Mouse (Mus musculus) hindbrain, embryonic 14.5 days (tissue): ENCODE measurements at regions not wholly inside any gene's neighbourhood (a gene's known extent, or its start where the extent isn't known, plus 50 kb on each side); places are given as distances from the start of the nearest gene placed in this dataset.
A peak's percentile ranks its signal among the peaks of the same experiment; 100 is the strongest.

Source experiments
- ATAC-seq: fragments of 200-750 bp; cut with Nextera tagmentation; 2 replicates; pipeline ENCODE4 v1.8.0; 2017; ENCODE audit warnings: moderate number of reproducible peaks, mild to moderate bottlenecking, moderate TSS enrichment, moderate library complexity; ENCODE audit not compliant: low FRiP score
- DNase-seq: peaks from one replicate; pipeline ENCODE4 v3.0.0-alpha.2; 2015; ENCODE audit warnings: low spot score
- H3K27ac ChIP-seq: fragments of 300-500 bp; sonication (generic); 2 replicates; pipeline ENCODE4 v1.5.1; 2014; ENCODE audit warnings: mild to moderate bottlenecking, moderate library complexity
- H3K27me3 ChIP-seq: fragments of 300-500 bp; sonication (generic); 2 replicates; pipeline ENCODE4 v1.6.1; 2014; ENCODE audit warnings: mild to moderate bottlenecking, low read length, mixed read lengths; ENCODE audit not compliant: control insufficient read depth, insufficient read depth
- H3K36me3 ChIP-seq: fragments of 300-500 bp; sonication (generic); replicated peaks from 2 replicates; pipeline ENCODE4 v1.6.1; 2014; ENCODE audit not compliant: control insufficient read depth, insufficient read depth
- H3K4me1 ChIP-seq: fragments of 300-500 bp; sonication (generic); replicated peaks from 2 replicates; pipeline ENCODE4 v1.6.1; 2014; ENCODE audit warnings: antibody characterized with exemption, low read length, mixed read lengths; ENCODE audit not compliant: control insufficient read depth, insufficient read depth
- H3K4me2 ChIP-seq: fragments of 300-500 bp; sonication (generic); replicated peaks from 2 replicates; pipeline ENCODE4 v1.6.1; 2014; ENCODE audit warnings: mild to moderate bottlenecking, moderate library complexity
- H3K4me3 ChIP-seq: fragments of 300-500 bp; sonication (generic); replicated peaks from 2 replicates; pipeline ENCODE4 v1.5.1; 2014; ENCODE audit warnings: mild to moderate bottlenecking, low read length
- H3K9ac ChIP-seq: fragments of 300-500 bp; sonication (generic); 2 replicates; pipeline ENCODE4 v1.6.1; 2014
- H3K9me3 ChIP-seq: fragments of 300-500 bp; sonication (generic); 2 replicates; pipeline ENCODE4 v1.6.1; 2016; ENCODE audit warnings: low read length; ENCODE audit not compliant: control insufficient read depth
- WGBS: fragments of 180-500 bp; shearing (Covaris S2); extraction: QIAGEN DNeasy Blood & Tissue Kit; methylation state at CpG from one replicate; pipeline ENCODE4 v1.1.7; 2014; 5-methylcytosine and 5-hydroxymethylcytosine counted together

DNA sequence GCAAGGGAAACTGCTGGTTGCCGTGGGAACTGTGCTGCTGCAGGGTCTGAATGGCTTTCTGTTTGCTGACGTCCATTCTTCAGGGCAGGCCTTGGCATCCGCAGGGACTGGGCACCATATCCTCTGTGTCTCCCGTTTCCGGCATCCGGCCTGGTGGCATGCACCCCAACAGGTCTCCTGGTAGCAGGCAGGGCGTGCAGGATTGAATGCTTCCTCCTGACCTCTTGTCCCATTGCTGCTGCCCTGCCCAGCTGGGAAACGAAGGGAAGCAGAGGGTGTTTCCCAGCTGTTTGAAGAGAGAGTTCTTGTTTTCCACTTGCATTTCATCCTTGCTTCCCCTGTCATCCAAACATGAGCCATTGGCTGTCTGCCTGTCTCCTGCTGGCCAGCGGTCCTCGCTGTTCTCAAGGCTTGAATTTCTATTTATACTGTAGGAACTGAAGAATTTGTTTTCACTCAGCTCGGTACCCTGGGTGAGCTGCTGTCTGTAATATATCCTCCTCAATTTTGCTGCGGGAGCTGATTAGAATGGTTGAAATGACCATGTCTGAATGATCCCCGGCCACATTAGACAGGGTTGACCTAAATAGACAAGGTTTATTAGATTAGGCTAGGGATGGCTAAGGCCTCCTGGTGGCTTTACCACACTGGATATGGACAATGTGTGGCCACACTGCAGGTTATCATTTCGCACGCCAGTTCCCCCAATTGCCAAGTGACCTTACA is 98.0 kb upstream of the Zfp648 start:
- Histone ChIP-seq H3K27ac (peak overlapping the region; percentile 63), H3K27me3 (no peaks in the 10 kb centered on the region), H3K4me3 (no peak overlapping the region), H3K36me3 (no peaks in the 10 kb centered on the region), H3K4me1 (peaks cover 19% of the 10 kb centered on the region), H3K4me2 (0 out of 2 replicates have a peak overlapping the region, but pooled peaks have one; percentile 19), H3K9ac (no peak overlapping the region), H3K9me3 (no peaks in the 10 kb centered on the region)
- DNase-seq (peak; percentile 67), ATAC-seq (peak; percentile 91)
- WGBS = 25% methylated on average over 15 of the region's 15 CpGs

- ATAC-seq = no peak
- Histone ChIP-seq H3K36me3 (no peaks in the 10 kb centered on the region), H3K4me2 (no peak overlapping the region), H3K4me3 (no peak overlapping the region), H3K27ac (peak overlapping the region; percentile 63), H3K9ac (no peak overlapping the region), H3K4me1 (peaks cover 19% of the 10 kb centered on the region), H3K27me3 (no peaks in the 10 kb centered on the region), H3K9me3 (no peaks in the 10 kb centered on the region)
- DNase-seq = no peak
- WGBS = 33% methylated on average over 5 of the region's 5 CpGs
These were observed 97.4 kb upstream of the Zfp648 start for GRCm38 (mm10) chr1:154103597-154103923.

DNA sequence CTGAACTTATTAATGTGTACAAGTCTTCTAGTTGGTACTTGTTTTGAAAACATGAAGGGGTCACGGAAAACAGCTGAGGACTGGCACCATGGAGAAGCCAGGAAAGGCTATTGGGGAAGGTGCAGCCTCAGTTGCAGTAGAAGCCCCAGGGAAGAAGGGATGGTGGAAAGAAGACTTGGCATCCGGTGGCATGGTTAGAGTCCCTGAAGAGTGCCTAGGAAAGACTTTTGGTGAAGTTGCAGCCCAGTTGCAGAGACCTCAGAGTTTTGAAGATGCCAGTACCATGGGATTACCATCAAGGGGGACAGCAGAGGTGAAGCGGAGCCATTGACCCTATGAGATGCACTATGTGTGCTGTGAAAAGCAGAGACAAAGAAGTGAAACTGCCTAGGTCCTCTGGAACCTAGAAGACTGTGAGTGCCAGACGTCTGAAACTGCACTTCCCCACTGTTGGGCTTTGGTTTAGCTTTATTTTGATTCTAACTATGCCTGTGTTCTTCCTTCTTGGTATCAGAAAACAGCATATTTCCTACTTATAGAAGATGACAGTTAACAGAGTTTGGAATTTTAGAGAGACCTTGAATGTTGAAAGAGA is 96.9 kb upstream of the Zfp648 start:
- DNase-seq (no peak), ATAC-seq (no peak)
- no peaks in the 10 kb centered on the region for H3K27me3 ChIP-seq
- no peak overlapping the region for H3K9ac ChIP-seq
- H3K4me3 ChIP-seq = no peak overlapping the region
- H3K4me1 ChIP-seq = peaks cover 19% of the 10 kb centered on the region
- 79% methylated on average over 4 of the region's 4 CpGs for WGBS
- no peak overlapping the region for H3K4me2 ChIP-seq
- no peaks in the 10 kb centered on the region for H3K36me3 ChIP-seq
- H3K9me3 ChIP-seq = no peaks in the 10 kb centered on the region
- peak overlapping the region; percentile 63; the same call in 1 of the 2 replicates for H3K27ac ChIP-seq

DNA sequence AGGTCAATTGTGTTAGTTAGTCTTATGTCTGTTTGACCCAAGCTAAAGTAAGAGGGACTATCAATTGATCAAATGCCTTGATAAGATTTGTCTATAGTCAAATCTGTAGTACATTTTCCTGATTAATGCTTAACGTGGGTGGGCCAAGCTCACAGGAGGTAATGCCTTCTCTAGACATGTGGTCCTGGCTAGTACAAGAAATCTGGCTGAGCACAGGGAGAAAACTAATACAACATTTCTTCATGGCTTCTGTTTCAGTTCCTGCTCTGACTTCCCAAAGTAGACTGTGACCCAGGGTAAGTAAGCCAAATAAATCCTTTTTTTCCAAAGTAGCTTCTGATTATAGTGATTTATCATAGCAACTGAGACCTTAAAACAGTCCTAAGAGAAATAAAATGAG is 96.2 kb upstream of the Zfp648 start:
- Histone ChIP-seq H3K4me2 (no peak overlapping the region), H3K27ac (no peak overlapping the region), H3K36me3 (no peaks in the 10 kb centered on the region), H3K4me3 (no peak overlapping the region), H3K9ac (no peak overlapping the region), H3K4me1 (peaks cover 19% of the 10 kb centered on the region), H3K9me3 (no peaks in the 10 kb centered on the region), H3K27me3 (no peaks in the 10 kb centered on the region)
- WGBS = 88% methylated on average over 1 of the region's 1 CpGs
- ATAC-seq (no peak), DNase-seq (no peak)

DNA sequence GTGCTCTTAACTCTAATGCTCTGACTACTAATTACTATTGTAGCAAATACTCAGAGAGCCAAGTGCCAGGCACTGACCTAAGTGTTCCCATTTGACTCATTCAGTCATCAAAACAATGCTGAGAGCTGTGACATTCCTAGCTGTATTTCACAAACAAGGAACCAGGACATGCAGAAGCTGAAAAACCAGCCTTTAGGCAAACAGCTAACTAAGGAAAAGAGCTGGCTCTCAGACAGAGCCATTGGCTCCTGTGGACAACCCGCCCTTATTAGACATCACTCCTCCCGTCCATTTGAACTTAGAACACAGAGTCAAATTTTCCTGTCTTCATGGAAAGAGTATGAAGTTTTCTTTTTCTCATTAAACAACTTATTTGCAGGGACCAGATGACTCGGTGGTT is 88.5 kb upstream of the Zfp648 start:
- WGBS = 89% methylated on average over 3 of the region's 3 CpGs
- Histone ChIP-seq H3K4me1 (0 out of 2 replicates have a peak, but pooled peaks cover 1% of the 10 kb centered on the region), H3K27ac (no peak overlapping the region), H3K27me3 (no peaks in the 10 kb centered on the region), H3K4me3 (no peak overlapping the region), H3K36me3 (no peaks in the 10 kb centered on the region), H3K9me3 (no peaks in the 10 kb centered on the region), H3K9ac (no peak overlapping the region), H3K4me2 (no peak overlapping the region)
- DNase-seq (no peak), ATAC-seq (no peak)

DNA sequence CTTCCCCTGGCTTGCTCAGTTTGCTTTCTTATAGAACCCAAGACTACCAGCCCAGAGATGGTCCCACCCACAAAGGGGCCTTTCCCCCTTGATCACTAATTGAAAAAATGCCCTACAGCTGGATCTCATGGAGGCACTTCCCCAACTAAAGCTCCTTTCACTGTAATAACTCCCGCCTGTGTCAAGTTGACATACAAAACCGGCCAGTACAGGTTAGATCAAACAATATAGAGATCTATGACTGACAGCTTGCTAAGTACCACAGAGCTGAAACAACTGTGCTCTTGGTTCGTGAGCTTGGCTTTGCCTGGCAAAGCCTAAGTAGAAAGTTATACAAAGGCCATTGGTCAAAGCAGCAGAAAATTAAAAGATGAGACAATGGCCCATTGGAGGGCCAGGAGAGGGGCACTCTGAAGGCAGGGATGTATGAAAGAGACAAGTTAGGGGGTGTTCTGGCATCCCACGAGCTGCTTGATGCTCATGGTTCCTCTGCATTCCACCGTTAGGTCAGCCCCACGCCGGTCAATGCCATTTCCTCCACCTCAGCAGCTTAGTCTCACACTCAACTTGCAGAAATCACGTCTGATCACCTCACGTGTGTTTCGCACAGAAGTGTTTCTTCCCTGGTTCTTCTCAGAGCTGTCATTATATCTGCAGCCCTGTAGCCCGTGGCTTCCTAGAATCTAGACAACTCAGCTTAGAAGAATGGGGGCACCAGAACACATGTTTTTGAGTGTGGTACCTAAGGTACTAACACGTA is 87.5 kb upstream of the Zfp648 start:
- Histone ChIP-seq H3K27me3 (0 out of 2 replicates have a peak, but pooled peaks cover 3% of the 10 kb centered on the region), H3K36me3 (no peaks in the 10 kb centered on the region), H3K9ac (no peak overlapping the region), H3K4me2 (no peak overlapping the region), H3K27ac (no peak overlapping the region), H3K4me1 (0 out of 2 replicates have a peak, but pooled peaks cover 4% of the 10 kb centered on the region), H3K9me3 (no peaks in the 10 kb centered on the region), H3K4me3 (no peak overlapping the region)
- DNase-seq = no peak
- no peak for ATAC-seq
- 87% methylated on average over 12 of the region's 12 CpGs for WGBS

DNA sequence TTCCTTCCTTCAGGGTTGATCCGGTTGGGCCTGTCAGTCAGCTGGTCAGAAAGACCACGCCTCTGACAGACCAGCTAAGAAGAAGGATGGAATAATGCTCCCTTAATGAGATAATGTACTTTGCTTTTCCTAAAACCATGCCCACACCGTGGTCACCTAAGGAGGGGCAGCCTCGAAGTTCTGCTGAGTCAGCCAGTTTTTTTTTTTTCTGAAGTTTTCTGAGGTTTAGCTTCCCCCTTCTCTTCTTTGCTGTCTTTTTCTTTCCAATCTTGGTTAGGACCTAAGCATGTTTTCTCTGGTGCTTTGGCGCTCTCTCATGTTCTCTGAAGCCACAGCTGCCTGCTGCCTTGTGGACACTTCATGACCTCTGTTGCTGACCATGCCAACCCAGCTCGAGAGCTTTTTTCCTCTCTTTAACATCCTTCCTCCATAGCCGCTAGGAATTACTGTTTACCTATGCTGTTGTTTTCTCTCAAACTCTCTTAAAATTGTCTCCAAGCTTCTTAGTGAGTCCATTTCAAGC is 84.7 kb upstream of the Zfp648 start:
- Histone ChIP-seq H3K9me3 (no peaks in the 10 kb centered on the region), H3K4me2 (no peak overlapping the region), H3K4me3 (no peak overlapping the region), H3K27ac (no peak overlapping the region), H3K36me3 (no peaks in the 10 kb centered on the region), H3K9ac (no peak overlapping the region), H3K27me3 (0 out of 2 replicates have a peak, but pooled peaks cover 3% of the 10 kb centered on the region), H3K4me1 (0 out of 2 replicates have a peak, but pooled peaks cover 4% of the 10 kb centered on the region)
- ATAC-seq = no peak
- WGBS = 85% methylated on average over 7 of the region's 7 CpGs
- DNase-seq = no peak

- Histone ChIP-seq H3K4me3 (no peak overlapping the region), H3K27ac (no peak overlapping the region), H3K27me3 (0 out of 2 replicates have a peak, but pooled peaks cover 3% of the 10 kb centered on the region), H3K4me1 (0 out of 2 replicates have a peak, but pooled peaks cover 4% of the 10 kb centered on the region), H3K9ac (0 out of 2 replicates have a peak overlapping the region, but pooled peaks have one; percentile 4), H3K4me2 (peak overlapping the region; percentile 30; the same call in 1 of the 2 replicates), H3K36me3 (no peaks in the 10 kb centered on the region), H3K9me3 (no peaks in the 10 kb centered on the region)
- no peak for ATAC-seq
- 57% methylated on average over 11 of the region's 11 CpGs for WGBS
- no peak for DNase-seq
These were observed 83.7 kb upstream of the Zfp648 start for GRCm38 (mm10) chr1:154117346-154117687.
